Mouse (Mus musculus) intestine, embryonic 15.5 days (tissue): ENCODE data around the gene Olfr832. TPM values are rescaled to one million over a fixed set of nuclear protein-coding genes. Genes with fewer than 3 reads are reported as not detected.
"Not testable (repeated sequence)": the region's sequence is repeated elsewhere in the genome, so short reads cannot be mapped to it uniquely, and the experiment has no call there.

Experiments used
- ATAC-seq: fragments of 200-750 bp; cut with Nextera tagmentation; 2 replicates; pipeline ENCODE4 v1.8.0; 2017; ENCODE audit warnings: moderate TSS enrichment, moderate library complexity
- H3K27ac ChIP-seq: fragments of 300-500 bp; sonication (generic); 2 replicates; pipeline ENCODE4 v1.5.1; 2015; ENCODE audit warnings: mild to moderate bottlenecking, inconsistent platforms
- H3K27me3 ChIP-seq: fragments of 300-500 bp; sonication (generic); replicated peaks from 2 replicates; pipeline ENCODE4 v1.6.1; 2015; ENCODE audit warnings: inconsistent platforms
- H3K36me3 ChIP-seq: fragments of 300-500 bp; sonication (generic); 2 replicates; pipeline ENCODE4 v1.6.1; 2015; ENCODE audit warnings: inconsistent platforms
- H3K4me1 ChIP-seq: fragments of 300-500 bp; sonication (generic); replicated peaks from 2 replicates; pipeline ENCODE4 v1.6.1; 2015; ENCODE audit warnings: inconsistent platforms
- H3K4me2 ChIP-seq: fragments of 300-500 bp; sonication (generic); replicated peaks from 2 replicates; pipeline ENCODE4 v1.6.1; 2015; ENCODE audit warnings: mild to moderate bottlenecking, inconsistent platforms
- H3K4me3 ChIP-seq: fragments of 300-500 bp; sonication (generic); replicated peaks from 2 replicates; pipeline ENCODE4 v1.5.1; 2015; ENCODE audit warnings: inconsistent platforms
- H3K9ac ChIP-seq: fragments of 300-500 bp; sonication (generic); 2 replicates; pipeline ENCODE4 v1.6.1; 2015; ENCODE audit warnings: inconsistent platforms
- H3K9me3 ChIP-seq: fragments of 300-500 bp; sonication (generic); 2 replicates; pipeline ENCODE4 v1.6.1; 2016; ENCODE audit warnings: inconsistent platforms
- WGBS: fragments of 180-500 bp; shearing (Covaris S2); methylation state at CpG from one replicate; pipeline ENCODE4 v1.1.7; 2015; 5-methylcytosine and 5-hydroxymethylcytosine counted together
- polyA plus RNA-seq: library from polyadenylated mRNA; unstranded; fragments of >200 nt; fragmentation: Nextera tagmentation; extraction: Ambion mirVana; gene quantifications from 2 replicates; pipeline ENCODE4 v1.2.1, GENCODE M21; 2015

Gene Olfr832
- not detected in 2 replicates for polyA plus RNA-seq

DNA sequence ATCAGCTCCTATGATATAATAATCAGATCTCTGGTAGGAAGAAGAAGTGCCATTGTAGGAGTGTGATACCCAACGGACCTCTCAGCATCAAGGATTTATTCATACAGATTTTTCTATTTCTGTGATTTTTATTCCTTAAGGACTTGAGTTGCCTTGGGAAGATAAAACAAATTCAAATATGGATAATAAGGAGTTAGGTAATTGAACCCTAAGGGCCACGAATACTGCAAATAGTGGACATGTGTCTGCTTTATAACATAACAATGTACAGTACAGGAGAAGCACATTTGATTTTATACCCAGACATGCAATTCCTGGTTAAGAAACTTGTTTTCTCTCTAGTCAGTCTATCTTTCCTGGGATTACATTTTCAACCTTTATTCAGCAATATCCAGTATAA, at the start of gene Olfr832:
Gene Olfr832, plus strand, starts transcription at position 301 of the 400 bp plus-strand sequence.
- H3K27ac ChIP-seq, H3K36me3 ChIP-seq, H3K4me3 ChIP-seq, H3K9ac ChIP-seq, H3K9me3 ChIP-seq, H3K4me2 ChIP-seq, ATAC-seq, H3K27me3 ChIP-seq, H3K4me1 ChIP-seq: not testable (repeated sequence)
- WGBS = 84% methylated on average over 2 of the region's 2 CpGs

DNA sequence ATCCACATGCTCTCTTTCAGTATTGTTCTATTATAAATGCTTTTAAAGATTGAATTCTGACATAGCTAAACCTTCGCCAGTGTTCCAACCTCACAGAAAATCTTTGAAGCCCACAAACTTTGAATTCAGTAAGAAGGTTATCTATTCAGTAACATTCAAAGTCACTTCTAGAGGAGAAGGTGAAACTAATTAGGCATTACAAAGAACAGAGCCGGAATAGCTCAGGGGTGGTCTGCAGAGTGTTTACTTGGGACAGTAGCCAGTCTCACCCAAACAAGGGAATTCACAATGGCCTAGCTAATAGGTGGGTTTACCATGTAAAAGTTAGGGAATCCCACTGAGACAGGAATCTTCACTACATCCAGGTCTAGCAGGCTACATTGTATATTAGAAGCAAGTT, 29.2 kb upstream of the Olfr832 start:
- H3K4me1 ChIP-seq, H3K4me2 ChIP-seq, H3K27me3 ChIP-seq, ATAC-seq, H3K9ac ChIP-seq, H3K9me3 ChIP-seq, H3K36me3 ChIP-seq, H3K4me3 ChIP-seq, H3K27ac ChIP-seq: not testable (repeated sequence)
- WGBS = 65% methylated on average over 2 of the region's 2 CpGs

GRCm38 (mm10) chr9:18927921-18928320, 9.0 kb upstream of the Olfr832 start:
- H3K9me3 ChIP-seq, H3K27me3 ChIP-seq, ATAC-seq, H3K36me3 ChIP-seq, H3K4me3 ChIP-seq, H3K9ac ChIP-seq, H3K4me1 ChIP-seq, H3K4me2 ChIP-seq, H3K27ac ChIP-seq: not testable (repeated sequence)
- WGBS = 87% methylated on average over 15 of the region's 16 CpGs

- no peak for ATAC-seq
- H3K27ac ChIP-seq = no peak overlapping the region
- H3K4me3 ChIP-seq = no peak overlapping the region
- no peaks in the 10 kb centered on the region for H3K9me3 ChIP-seq
- H3K27me3 ChIP-seq = no peaks in the 10 kb centered on the region
- no peak overlapping the region for H3K9ac ChIP-seq
- H3K4me2 ChIP-seq = no peak overlapping the region
- no peaks in the 10 kb centered on the region for H3K4me1 ChIP-seq
- no peaks in the 10 kb centered on the region for H3K36me3 ChIP-seq
Measured at GRCm38 (mm10) chr9:18962021-18962420, 25.1 kb downstream of the Olfr832 start.

GRCm38 (mm10) chr9:18987690-18988089, 50.8 kb downstream of the Olfr832 start, which contains the start of gene Olfr834:
Olfr834 (plus strand) TSS chr9:18987990.
- Histone ChIP-seq H3K4me3 (no peak within 1 kb of the TSS), H3K27ac (no peak within 1 kb of the TSS), H3K4me1 (no peaks in the 10 kb centered on the region), H3K36me3 (no peaks in the 10 kb centered on the region), H3K9me3 (no peaks in the 10 kb centered on the region), H3K9ac (no peak within 1 kb of the TSS), H3K27me3 (no peaks in the 10 kb centered on the region), H3K4me2 (no peak within 1 kb of the TSS)
- 89% methylated on average over 3 of the region's 3 CpGs for WGBS
- no peak for ATAC-seq

Other genes with a start within 250 kb of the Olfr832 start
- not detected in 2 replicates for gene Olfr24, start 173.1 kb upstream of the Olfr832 start, polyA plus RNA-seq
- gene Olfr828, start 117.6 kb upstream of the Olfr832 start, polyA plus RNA-seq = not detected in 2 replicates
- not detected in 2 replicates for gene Olfr829, start 82.2 kb upstream of the Olfr832 start, polyA plus RNA-seq
- gene Olfr830, start 62.4 kb upstream of the Olfr832 start, polyA plus RNA-seq = not detected in 2 replicates
- not detected in 2 replicates for gene Olfr834, start 50.9 kb downstream of the Olfr832 start, polyA plus RNA-seq
- not detected in 2 replicates for gene Olfr835, start 95.6 kb downstream of the Olfr832 start, polyA plus RNA-seq
- not detected in 2 replicates for gene Olfr836, start 183.3 kb downstream of the Olfr832 start, polyA plus RNA-seq
- not detected in 2 replicates for gene Olfr837, start 199.2 kb downstream of the Olfr832 start, polyA plus RNA-seq
- not detected in 2 replicates for gene Olfr839-ps1, start 240.2 kb downstream of the Olfr832 start, polyA plus RNA-seq